Mouse (Mus musculus) retina, postnatal 7 days (tissue): ENCODE data around the gene Eif2b5.
"Not testable (repeated sequence)": the region's sequence is repeated elsewhere in the genome, so short reads cannot be mapped to it uniquely, and the experiment has no call there.

ENCODE experiments used
- DNase-seq: peaks from one replicate; pipeline ENCODE4 v3.0.0-alpha.2; 2012; ENCODE audit warnings: low read depth, low spot score

Gene Eif2b5

DNA sequence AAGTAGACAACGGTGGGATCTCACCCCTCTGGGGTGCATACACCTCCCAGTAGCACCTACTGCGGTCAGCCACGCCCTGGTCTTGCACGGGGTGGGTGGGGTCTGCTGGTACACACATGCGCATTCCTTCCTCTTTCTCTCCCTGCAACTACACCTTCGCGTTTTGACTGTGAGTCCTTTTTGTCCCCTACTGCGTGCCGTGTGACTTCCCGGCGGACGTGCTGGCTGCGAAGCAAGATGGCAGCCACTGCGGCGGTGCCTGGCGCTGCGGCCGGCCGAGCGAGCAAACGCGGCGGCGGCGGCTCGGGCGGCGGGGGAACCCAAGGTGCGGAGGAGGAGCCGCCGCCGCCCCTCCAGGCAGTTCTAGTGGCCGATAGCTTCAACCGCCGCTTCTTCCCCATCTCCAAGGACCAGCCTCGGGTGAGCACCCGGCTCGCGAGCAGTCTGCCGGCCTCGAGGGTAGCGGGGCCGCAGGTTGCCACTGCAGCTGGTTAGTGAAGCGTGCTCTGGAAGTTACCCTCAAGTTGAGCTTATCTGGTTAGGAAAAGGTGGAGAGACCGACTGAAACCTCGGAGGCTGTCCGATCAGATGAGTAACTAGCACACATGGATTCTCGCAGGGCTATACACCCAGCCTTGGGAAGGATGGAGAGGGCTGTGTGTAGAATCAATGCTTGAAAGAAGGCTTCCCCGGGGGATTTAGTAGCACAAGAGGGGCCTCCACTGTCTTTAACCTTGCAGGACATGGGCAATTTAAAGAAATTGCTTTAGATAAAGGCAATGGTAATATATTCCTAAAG, at the start of gene Eif2b5:
Eif2b5 (plus strand) TSS at position 141 of the 799 bp plus-strand sequence.
- peak; percentile 87 for DNase-seq

DNA sequence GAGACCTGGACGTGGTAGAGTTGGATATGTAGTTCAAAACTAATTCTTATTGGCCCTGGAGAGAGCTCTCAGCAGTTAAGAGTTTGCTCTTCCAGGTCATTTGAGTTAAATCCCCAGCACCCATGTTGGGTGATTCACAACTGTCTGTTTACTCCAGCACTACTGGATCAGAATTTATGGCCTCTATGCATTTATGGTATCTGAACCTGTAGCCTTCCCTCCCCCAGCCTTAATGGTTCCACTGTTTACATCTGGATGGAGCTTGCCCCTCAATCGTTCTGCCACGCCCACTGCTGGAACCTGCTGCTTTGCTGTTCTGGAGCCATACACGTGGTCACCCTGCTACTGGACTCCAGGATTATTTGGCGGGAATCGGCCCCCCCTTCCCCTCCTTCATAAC, 46.8 kb upstream of the Eif2b5 start:
- DNase-seq: no peak

DNA sequence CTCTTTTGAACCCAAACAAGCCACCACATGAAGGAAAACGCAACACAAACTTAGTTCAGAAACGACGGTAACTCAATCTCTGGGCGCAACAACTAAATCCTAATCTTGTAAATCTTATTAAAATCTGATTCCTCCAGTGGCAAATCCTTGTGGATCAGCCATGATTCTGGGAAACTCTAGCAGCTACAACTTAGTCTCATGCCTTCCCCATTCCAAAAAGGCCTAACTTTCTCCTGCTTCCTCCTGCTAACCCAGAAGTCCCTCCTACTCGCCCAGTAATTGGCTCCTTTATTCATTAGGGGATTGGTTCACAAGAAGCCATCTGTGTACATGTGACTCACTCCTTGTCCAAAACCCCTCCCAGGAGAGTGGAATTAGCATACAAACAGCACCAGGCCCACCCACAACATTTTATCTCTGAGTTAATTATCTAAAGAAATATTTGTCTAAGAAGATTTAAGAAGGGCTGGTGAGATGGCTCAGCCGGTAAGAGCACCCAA, 44.4 kb upstream of the Eif2b5 start:
- DNase-seq: no peak

DNA sequence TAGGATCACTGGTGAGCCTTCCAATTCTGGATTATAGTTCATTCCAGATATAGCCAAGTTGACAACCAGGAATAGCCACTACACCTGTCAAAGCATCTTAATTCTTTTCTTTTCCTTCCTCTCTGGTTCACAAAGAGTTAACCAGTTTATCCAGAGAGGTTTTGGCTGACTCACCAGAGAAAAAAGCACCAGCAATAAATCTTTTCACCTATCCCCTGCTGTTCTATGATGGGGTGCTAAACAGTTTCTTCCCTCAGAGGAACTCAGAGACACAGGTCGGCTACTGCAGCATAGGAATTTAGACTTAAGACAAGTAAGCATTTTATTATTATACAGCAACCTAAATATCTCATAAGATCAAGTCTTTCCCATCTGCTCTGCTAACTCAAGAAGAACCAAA, 42.5 kb upstream of the Eif2b5 start:
- DNase-seq: no peak

DNA sequence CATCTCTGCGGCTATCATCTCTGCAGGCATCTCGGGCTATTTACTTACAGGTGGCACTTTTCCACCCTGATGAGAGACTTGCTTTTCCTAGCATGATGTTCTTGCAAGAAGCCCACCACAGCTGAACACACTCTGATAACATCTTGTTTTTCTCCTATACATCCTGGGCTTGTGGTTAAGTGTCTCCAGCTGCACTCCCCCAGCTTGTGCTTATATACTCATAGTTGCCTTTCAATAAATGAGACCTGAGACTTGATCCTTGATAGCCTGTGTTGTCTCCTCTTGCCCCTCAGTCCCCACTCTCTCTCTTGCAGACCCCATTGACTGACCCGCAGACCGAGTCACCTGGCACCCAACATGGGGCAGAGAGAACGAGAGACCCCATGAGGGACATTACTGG, 39.9 kb upstream of the Eif2b5 start:
- not testable (repeated sequence) for DNase-seq

DNA sequence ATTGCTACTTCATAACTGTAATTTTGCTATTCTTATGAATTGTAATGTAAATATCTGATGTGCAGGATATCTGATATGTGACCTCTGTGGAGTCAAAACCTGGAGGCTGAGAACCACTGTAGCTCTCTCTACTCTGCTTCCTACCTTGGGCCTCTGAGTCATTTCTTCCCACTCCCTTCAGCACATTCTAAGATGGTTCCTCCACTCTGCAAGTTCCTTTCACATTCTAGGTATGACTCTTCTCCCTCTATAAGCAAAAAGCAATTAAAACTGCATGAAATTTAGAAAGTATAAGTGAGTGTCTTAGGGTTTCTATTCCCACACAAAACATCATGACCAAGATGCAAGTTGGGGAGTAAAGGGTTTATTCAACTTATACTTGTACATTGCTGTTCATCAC, 33.9 kb upstream of the Eif2b5 start:
- DNase-seq: no peak

DNA sequence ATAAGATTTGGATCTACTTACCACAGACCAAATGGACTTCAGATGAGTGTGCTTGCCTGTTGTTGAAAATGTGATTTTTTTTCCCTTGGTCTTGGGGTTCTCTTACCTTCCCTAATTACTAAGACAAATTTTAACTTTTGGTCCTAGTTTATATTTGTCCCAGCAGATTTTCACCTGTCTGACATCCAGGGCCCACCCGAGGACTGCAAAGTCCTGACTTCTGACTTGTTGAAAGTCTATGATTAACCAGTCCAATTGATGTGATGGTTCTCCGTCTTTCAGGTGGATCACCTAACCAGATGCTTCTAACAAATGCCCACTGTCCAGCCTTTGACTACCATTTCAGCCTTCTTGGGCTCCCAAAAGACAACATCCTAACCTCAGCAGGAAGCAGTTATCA, 27.6 kb upstream of the Eif2b5 start:
- no peak for DNase-seq

DNA sequence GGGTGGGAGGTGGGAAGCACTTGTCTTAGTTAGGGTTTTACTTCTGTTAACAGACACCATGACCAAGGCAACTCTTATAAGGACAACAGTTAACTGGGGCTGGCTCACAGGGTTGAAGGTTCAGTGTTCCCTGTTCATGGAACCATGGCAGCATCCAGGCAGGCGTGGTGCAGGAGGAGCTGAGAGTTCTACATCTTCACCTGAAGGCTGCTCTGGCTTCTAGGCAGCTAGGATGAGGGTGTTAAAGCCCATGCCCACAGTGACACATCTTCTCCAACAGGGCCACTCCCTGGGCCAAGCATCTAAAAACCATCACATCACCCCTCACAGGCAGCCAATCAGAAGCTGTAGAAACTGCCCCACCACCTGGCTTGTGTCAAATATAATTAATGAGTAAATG, 26.9 kb upstream of the Eif2b5 start:
- DNase-seq: no peak

DNA sequence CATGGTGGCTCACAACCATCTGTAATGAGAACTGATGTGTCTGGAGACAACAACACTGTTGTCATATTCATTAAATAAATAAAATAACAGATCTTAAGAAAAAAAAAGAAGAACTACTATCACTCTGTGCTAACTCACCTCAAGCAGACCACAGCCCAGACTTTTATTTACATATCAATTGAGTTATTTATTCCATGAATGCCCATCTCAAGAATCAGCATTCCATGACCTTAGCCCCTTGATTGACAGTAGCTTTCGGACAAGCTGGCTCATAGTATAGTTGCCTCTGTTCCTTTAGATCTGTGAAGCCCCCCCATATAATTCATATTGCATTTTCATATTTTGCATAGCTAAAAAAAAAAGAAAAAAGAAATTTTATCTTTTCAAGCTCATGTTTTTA, 24.9 kb upstream of the Eif2b5 start:
- no peak for DNase-seq

DNA sequence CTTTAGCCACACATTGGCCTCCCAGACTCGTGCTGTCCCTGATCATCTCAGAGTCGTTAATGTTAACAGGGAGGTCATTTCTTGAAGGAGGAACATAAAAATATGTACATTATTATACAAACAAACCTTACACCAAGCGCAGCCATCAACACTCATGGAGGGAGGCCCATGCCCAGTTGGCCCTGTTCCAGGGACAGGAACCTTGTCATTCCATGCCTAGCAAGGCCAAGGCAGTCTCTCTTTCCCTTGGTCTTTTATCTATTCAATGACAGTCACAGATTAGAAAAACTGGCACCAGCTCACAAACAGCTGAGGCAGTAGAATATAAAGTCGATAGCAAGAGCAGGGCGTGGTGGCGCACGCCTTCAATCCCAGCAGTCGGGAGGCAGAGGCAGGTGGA, 24.4 kb upstream of the Eif2b5 start:
- DNase-seq: no peak

DNA sequence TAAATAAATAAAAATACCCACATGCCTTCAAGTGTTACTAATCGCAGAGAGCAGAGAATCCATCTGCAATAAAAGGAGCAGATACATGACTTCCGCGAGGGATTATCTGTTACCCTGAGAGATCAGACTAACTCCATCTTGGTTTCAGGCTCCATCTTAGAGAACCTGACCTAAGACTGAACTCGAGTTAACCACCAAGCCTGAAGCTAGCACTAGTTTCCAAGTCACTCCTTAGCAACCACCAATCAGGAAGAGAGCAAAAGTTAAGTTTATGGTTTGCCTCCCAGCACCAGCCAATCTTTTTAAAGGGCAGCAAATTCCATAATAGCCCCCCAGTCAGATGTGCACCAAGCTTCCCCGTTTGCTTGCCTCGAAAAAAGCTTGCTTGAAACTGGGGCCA, 23.8 kb upstream of the Eif2b5 start:
- no peak for DNase-seq

DNA sequence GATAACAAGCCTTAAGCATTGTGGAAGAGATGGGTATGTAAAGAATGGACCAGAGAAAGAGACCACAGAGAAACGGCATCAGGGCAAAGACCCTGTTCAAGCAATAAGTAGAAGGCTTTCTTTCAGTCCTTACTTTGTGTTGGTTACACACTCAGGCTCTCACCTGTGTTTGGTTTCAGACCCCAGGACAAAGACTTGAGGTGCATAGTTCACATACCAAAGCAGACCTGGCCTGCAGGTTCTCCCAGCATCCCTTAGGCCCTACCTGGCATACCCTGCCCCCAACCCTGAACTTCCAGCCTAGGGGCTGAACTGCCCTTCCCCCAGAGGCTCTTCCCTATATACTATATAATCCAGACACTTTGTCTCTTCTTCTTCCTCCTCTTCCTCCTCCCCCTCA, 23.3 kb upstream of the Eif2b5 start:
- DNase-seq: no peak

DNA sequence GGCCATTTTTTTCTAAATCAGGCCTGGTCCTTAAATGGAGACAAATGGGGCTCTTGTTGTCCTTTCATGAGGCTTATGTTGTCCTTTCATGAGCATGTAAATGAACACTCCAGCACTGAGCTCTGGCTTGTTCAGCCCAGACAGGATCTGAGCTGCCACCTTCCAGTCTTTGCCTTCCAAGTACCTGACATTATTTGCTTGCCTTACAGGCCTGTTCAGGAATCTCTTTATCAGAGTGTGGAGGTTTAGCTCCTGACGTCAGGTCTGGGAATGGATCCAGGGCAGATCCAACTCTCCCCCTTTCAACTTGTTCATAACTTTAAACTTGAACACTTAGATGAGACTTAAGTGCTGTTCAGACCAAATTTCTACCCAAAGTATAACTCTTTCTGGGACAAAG, 21.8 kb upstream of the Eif2b5 start:
- no peak for DNase-seq

DNA sequence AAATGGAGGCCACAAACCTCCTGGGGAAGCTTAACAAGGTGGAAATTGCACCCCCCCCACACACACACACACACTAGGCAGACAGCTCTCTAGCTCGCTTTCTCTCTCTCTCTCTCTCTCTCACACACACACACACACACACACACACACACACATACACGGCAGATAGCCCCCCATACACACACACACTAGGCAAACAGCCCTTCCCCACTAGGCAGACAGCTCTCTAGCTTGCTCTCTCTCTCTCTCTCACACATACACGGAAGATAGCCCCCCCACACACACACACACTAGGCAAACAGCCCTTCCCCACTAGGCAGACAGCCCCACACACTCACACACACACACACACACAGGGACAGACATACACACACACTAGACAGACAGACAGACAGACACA, 21.3 kb upstream of the Eif2b5 start:
- DNase-seq: no peak

DNA sequence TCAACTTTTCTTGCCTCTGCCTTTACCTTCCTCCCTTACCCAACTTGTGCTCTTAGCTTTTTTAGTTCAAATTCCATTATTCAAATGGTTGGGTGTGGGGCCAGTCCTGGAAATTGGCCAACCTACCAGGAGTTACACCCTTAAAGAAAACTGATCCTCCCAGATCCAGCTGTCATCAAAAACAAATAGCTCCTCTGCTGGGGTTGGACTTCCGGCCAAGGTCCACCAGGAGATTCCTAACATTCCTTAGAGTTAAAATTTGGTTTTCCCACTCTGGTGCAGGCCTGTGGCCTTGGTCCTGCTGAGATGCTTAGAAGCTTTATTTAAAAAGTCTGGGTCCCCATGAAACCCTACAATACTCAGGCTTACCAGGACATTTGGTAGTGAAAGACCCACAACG, 20.1 kb upstream of the Eif2b5 start:
- no peak for DNase-seq

DNA sequence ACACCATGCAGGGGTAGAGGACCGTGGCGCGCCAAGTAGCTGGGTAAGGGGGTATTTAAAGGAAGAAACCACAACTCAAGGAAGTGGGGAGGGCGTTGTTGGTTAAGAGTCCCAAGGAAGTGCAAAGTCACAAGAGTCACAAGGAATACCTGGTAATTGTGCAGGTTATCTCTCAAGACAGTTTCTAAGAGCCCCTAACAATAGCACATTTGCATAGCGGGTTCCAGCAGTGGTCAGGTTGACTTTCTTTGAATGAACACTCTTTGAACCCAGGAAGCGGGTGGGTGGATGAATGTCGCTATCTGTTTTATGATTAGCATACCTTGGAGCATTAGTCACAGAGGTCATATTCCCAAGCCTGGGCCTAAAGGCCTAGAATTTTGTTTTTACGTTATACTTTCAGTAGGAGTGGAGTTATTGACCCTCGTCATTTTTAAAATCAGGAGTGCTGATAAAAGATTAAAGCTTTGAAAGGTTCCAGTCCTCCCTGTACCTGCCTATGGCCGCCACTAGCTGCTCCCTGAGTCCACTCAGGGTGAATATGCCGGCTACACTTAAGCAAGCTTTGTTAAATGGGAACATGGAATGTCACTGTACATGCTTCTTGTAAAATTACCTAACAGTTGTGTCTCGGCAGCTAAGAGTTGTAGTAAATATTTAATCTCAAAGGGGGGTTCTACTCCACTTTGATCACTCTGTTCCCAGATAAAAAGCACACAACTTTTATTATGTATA, 19.4 kb upstream of the Eif2b5 start:
- DNase-seq: not testable (repeated sequence)

DNA sequence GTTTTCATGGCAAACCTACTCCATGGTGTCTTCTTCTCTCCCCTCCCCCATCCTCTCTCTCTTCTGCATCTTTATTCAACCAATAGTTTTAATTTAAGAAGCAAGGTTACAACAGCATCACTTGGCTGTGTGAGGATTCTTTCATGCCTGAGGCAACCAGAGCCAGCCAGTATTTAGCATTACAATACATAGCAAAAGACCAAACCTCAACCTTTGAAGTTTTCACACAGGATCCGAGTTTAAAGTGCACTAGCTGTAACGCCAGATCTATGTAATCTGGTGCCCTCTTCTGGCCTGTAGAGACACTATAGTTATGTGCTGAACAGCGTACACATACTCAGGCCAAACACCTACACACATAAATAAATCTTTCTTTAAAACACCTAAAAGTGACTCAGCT, 18.5 kb upstream of the Eif2b5 start:
- no peak for DNase-seq

DNA sequence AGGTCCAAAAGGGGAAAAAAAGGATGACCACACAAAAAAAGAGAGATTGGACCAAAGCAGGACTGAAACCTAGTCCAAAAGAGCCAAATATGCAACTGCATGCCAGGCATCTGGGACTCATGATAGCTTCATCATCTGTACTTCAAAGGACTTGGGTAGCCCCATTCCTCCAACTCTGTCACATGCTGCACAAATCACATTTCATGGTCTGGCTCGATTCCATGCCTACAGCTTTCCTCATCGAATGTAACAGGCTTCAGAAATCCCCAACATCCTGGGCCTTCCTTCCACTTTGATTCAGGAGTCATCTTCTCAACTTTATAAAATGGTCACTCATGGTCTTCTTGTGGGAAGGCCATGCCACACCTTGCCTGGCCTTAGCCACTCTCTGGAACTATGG, 16.9 kb upstream of the Eif2b5 start:
- no peak for DNase-seq

DNA sequence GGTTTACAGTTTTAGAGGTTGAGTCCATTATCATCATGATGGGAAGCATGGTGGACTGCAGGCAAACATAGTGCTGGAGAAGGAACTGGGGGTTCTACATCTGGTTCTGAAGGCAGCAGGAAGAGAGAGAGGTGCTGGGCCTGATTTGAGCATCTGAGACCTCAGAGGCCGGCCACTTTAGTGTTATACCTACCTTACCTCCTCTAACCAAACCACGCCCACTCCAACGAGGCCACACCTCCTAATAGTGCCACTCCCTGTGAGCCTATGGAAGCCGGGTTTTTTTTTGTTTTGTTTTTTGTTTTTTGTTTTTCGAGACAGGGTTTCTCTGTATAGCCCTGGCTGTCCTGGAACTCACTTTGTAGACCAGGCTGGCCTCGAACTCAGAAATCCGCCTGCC, 14.9 kb upstream of the Eif2b5 start:
- not testable (repeated sequence) for DNase-seq

DNA sequence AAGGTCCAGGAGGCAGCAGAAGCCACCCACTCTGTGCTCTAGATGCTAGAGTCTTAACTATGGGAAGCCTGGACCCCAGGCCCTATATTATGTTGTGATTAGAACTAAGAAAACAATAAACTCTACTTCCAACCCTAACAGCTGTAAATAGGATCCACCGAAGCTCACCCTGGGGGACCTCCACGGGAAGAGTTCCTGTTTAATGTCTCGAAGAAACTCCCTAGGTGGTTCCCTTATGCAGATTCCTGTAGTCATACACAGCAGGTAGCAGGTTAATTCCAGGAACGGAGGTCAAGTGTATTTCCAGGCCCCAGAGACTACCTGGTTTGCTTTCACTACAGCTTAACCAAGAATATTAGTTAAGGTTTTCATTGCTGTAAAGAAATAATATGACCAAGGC, 13.6 kb upstream of the Eif2b5 start:
- DNase-seq: no peak

DNA sequence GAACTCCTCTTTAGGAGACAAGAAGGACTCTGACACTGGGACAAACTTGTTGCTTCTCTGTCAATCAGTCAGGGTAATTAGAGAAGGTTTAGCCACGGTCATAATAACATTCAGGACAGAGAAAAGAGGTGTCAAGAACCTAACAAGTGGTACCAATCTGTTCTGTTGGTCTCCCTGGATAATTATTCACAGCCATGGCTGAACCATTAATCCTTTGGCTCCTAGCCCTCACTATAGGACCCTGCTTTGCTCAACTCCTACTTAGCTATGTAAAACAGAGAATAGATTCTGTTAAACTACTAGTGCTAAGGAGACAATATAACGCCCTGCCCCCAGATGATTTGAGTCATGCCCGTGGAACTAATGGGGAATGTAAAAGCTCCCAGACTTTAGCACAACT, 12.6 kb upstream of the Eif2b5 start:
- DNase-seq: no peak

DNA sequence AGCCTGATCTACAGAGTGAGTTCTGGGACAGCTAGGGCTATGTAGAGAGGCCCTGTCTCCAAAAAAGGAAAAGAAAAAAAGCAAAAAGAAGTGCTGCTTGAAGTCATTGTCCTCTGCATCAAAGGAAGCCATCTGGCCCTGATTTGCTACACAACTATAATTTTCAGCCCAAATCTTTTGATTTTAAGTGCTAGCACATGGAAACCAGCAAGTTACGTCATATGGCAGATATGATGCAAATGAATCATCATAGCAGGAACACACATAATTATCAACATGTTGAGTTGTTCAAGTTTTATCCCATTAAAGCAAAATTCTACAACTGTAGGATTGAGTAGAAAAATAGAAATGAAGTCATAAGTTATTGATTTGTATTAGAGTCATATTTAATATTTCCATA, 10.5 kb upstream of the Eif2b5 start:
- DNase-seq: no peak

DNA sequence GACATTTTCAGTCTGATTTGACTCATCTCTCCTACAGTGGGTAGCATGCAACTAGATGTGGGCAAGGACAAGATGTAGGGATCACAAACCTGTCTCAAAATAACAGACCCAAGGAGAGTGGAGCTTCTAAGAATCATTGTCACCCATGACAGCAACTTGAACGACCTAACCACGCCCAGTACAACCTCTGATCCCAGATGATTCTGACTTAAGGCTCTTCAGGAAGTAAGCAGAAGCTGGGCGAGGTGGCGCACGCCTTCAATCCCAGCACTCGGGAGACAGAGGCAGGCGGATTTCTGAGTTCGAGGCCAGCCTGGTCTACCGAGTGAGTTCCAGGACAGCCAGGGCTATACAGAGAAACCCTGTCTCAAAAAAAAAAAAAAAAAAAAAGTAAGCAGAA, 9.9 kb upstream of the Eif2b5 start:
- DNase-seq: not testable (repeated sequence)
